Mouse (Mus musculus): ENCODE measurements at regions not wholly inside any gene's neighbourhood (a gene's known extent, or its start where the extent isn't known, plus 50 kb on each side); places are given as distances from the start of the nearest gene placed in this dataset.

GRCm38 (mm10) chr8:102575523-102575922, 209.9 kb downstream of the Cdh11 start:
- Histone ChIP-seq H3K9ac (replicated peaks; ENCODE audit: low read length, poor library complexity, severe bottlenecking) (no peak overlapping the region), H3K27me3 (ENCODE audit: insufficient read depth, low read length) (no peaks in the 10 kb centered on the region), H3K9me3 (ENCODE audit: low read length) (no peaks in the 10 kb centered on the region), H3K4me2 (ENCODE audit: low read depth, low read length, poor library complexity, severe bottlenecking) (no peak overlapping the region), H3K4me3 (ENCODE audit: low read depth, low read length) (no peak overlapping the region), H3K4me1 (ENCODE audit: insufficient read depth, low read length) (no peaks in the 10 kb centered on the region), H3K27ac (ENCODE audit: low read depth, low read length) (no peak overlapping the region), H3K36me3 (ENCODE audit: insufficient read depth, low read length) (no peaks in the 10 kb centered on the region)
- WGBS: 59% methylated on average over 8 of the region's 8 CpGs
- no peak for ATAC-seq (ENCODE audit: low FRiP score)
- DNase-seq (ENCODE audit: low spot score): peak; percentile 54
- TF ChIP-seq CTCF (IDR thresholded peaks at IDR 0.05): no peak

- DNase-seq (ENCODE audit: low spot score): no peak
- H3K27ac ChIP-seq (ENCODE audit: low read depth, low read length): no peak overlapping the region
- H3K4me1 ChIP-seq (ENCODE audit: insufficient read depth, low read length): no peaks in the 10 kb centered on the region
- WGBS: 73% methylated on average over 5 of the region's 5 CpGs
- H3K27me3 ChIP-seq (ENCODE audit: insufficient read depth, low read length): no peaks in the 10 kb centered on the region
- H3K4me3 ChIP-seq (ENCODE audit: low read depth, low read length): no peak overlapping the region
- no peak for ATAC-seq (ENCODE audit: low FRiP score)
- no peak overlapping the region for H3K4me2 ChIP-seq (ENCODE audit: low read depth, low read length, poor library complexity, severe bottlenecking)
- no peaks in the 10 kb centered on the region for H3K9me3 ChIP-seq (ENCODE audit: low read length)
- H3K36me3 ChIP-seq (ENCODE audit: insufficient read depth, low read length): no peaks in the 10 kb centered on the region
- TF ChIP-seq CTCF (IDR thresholded peaks at IDR 0.05): no peak
- H3K9ac ChIP-seq (replicated peaks; ENCODE audit: low read length, poor library complexity, severe bottlenecking): no peak overlapping the region
Measured at GRCm38 (mm10) chr8:102567779-102568178, 217.7 kb downstream of the Cdh11 start.

GRCm38 (mm10) chr8:102554213-102554612, 231.2 kb downstream of the Cdh11 start:
- TF ChIP-seq CTCF (IDR thresholded peaks at IDR 0.05): no peak
- no peaks in the 10 kb centered on the region for H3K27me3 ChIP-seq (ENCODE audit: insufficient read depth, low read length)
- H3K36me3 ChIP-seq (ENCODE audit: insufficient read depth, low read length): no peaks in the 10 kb centered on the region
- ATAC-seq (ENCODE audit: low FRiP score) (no peak), DNase-seq (ENCODE audit: low spot score) (no peak)
- H3K4me2 ChIP-seq (ENCODE audit: low read depth, low read length, poor library complexity, severe bottlenecking): no peak overlapping the region
- no peaks in the 10 kb centered on the region for H3K4me1 ChIP-seq (ENCODE audit: insufficient read depth, low read length)
- H3K9ac ChIP-seq (replicated peaks; ENCODE audit: low read length, poor library complexity, severe bottlenecking): no peak overlapping the region
- H3K9me3 ChIP-seq (ENCODE audit: low read length): no peaks in the 10 kb centered on the region
- WGBS: 79% methylated on average over 6 of the region's 6 CpGs
- H3K27ac ChIP-seq (ENCODE audit: low read depth, low read length): no peak overlapping the region
- no peak overlapping the region for H3K4me3 ChIP-seq (ENCODE audit: low read depth, low read length)

GRCm38 (mm10) chr8:102553348-102553935, 232.0 kb downstream of the Cdh11 start:
- Histone ChIP-seq H3K27ac (ENCODE audit: low read depth, low read length) (no peak overlapping the region), H3K4me2 (ENCODE audit: low read depth, low read length, poor library complexity, severe bottlenecking) (no peak overlapping the region), H3K9me3 (ENCODE audit: low read length) (no peaks in the 10 kb centered on the region), H3K27me3 (ENCODE audit: insufficient read depth, low read length) (no peaks in the 10 kb centered on the region), H3K9ac (replicated peaks; ENCODE audit: low read length, poor library complexity, severe bottlenecking) (no peak overlapping the region), H3K4me1 (ENCODE audit: insufficient read depth, low read length) (no peaks in the 10 kb centered on the region), H3K36me3 (ENCODE audit: insufficient read depth, low read length) (no peaks in the 10 kb centered on the region), H3K4me3 (ENCODE audit: low read depth, low read length) (no peak overlapping the region)
- TF ChIP-seq CTCF (IDR thresholded peaks at IDR 0.05): no peak
- WGBS: 48% methylated on average over 9 of the region's 9 CpGs
- DNase-seq (ENCODE audit: low spot score): peak; percentile 39
- no peak for ATAC-seq (ENCODE audit: low FRiP score)

- Histone ChIP-seq H3K4me3 (ENCODE audit: low read depth, low read length) (no peak overlapping the region), H3K27ac (ENCODE audit: low read depth, low read length) (no peak overlapping the region), H3K9me3 (ENCODE audit: low read length) (no peaks in the 10 kb centered on the region), H3K36me3 (ENCODE audit: insufficient read depth, low read length) (no peaks in the 10 kb centered on the region), H3K4me1 (ENCODE audit: insufficient read depth, low read length) (no peaks in the 10 kb centered on the region), H3K9ac (replicated peaks; ENCODE audit: low read length, poor library complexity, severe bottlenecking) (no peak overlapping the region), H3K27me3 (ENCODE audit: insufficient read depth, low read length) (no peaks in the 10 kb centered on the region), H3K4me2 (ENCODE audit: low read depth, low read length, poor library complexity, severe bottlenecking) (no peak overlapping the region)
- 80% methylated on average over 3 of the region's 3 CpGs for WGBS
- peak; percentile 42 for DNase-seq (ENCODE audit: low spot score)
- ATAC-seq (ENCODE audit: low FRiP score): no peak
- TF ChIP-seq CTCF (IDR thresholded peaks at IDR 0.05): no peak
Measured at GRCm38 (mm10) chr8:102538886-102539285, 246.6 kb downstream of the Cdh11 start.

- Histone ChIP-seq H3K4me2 (ENCODE audit: low read depth, low read length, poor library complexity, severe bottlenecking) (no peak overlapping the region), H3K9ac (replicated peaks; ENCODE audit: low read length, poor library complexity, severe bottlenecking) (no peak overlapping the region), H3K27me3 (ENCODE audit: insufficient read depth, low read length) (no peaks in the 10 kb centered on the region), H3K36me3 (ENCODE audit: insufficient read depth, low read length) (no peaks in the 10 kb centered on the region), H3K4me3 (ENCODE audit: low read depth, low read length) (no peak overlapping the region), H3K27ac (ENCODE audit: low read depth, low read length) (no peak overlapping the region), H3K9me3 (ENCODE audit: low read length) (no peaks in the 10 kb centered on the region), H3K4me1 (ENCODE audit: insufficient read depth, low read length) (no peaks in the 10 kb centered on the region)
- DNase-seq (ENCODE audit: low spot score) (peak; percentile 9), ATAC-seq (ENCODE audit: low FRiP score) (no peak)
- 49% methylated on average over 3 of the region's 3 CpGs for WGBS
- no peak for TF ChIP-seq CTCF (IDR thresholded peaks at IDR 0.05)
Measured at GRCm38 (mm10) chr8:102538068-102538467, 247.4 kb downstream of the Cdh11 start.
